Mouse (Mus musculus): Measurements from ENCODE around the gene Ttyh3.

GRCm38 (mm10) chr5:140615321-140616109 lies 33.3 kb downstream of the Ttyh3 start:
- TF ChIP-seq MAX (IDR thresholded peaks at IDR 0.05) (no peak), CTCF (IDR thresholded peaks at IDR 0.05; ENCODE audit: control insufficient read depth, insufficient read depth, insufficient read length) (no peak), USF1 (IDR thresholded peaks at IDR 0.05; ENCODE audit: low read depth) (no peak), MYOD1 (IDR thresholded peaks at IDR 0.05; ENCODE audit: control insufficient read depth, insufficient read length, low read depth) (no peak), CEBPB (IDR thresholded peaks at IDR 0.05; ENCODE audit: low read depth) (no peak), FOSL1 (IDR thresholded peaks at IDR 0.05; ENCODE audit: insufficient read depth, low read length, poor library complexity, severe bottlenecking) (no peak), MYOG (IDR thresholded peaks at IDR 0.05; ENCODE audit: control insufficient read depth, extremely low read depth, insufficient read length) (no peak)
